Mouse (Mus musculus): Measurements from ENCODE around the gene Eif3k. TPM values are rescaled to one million over a fixed set of nuclear protein-coding genes. Genes with fewer than 3 reads are reported as not detected.

The Eif3k gene
- polyA plus RNA-seq, 1 experiment = 17.8 TPM

GRCm38 (mm10) chr7:28957997-28958725 lies 23.5 kb downstream of the Eif3k start:
- Histone ChIP-seq H3K9me3 (ENCODE audit: control insufficient read depth, low read length) (no peaks in the 10 kb centered on the region), H3K4me1 (ENCODE audit: control insufficient read depth) (peaks cover 90% of the 10 kb centered on the region), H3K36me3 (ENCODE audit: control insufficient read depth) (peaks cover 62% of the 10 kb centered on the region), H3K27me3 (ENCODE audit: control insufficient read depth) (no peaks in the 10 kb centered on the region), H3K4me3 (replicated peaks) (peak overlapping the region; percentile 28)
- TF ChIP-seq TAL1 (IDR thresholded peaks at IDR 0.05; ENCODE audit: low read length) (no peak), GATA1 (IDR thresholded peaks at IDR 0.05; ENCODE audit: low read length) (no peak)

- Histone ChIP-seq H3K27me3 (ENCODE audit: control insufficient read depth) (no peaks in the 10 kb centered on the region), H3K4me1 (ENCODE audit: control insufficient read depth) (peaks cover 91% of the 10 kb centered on the region), H3K36me3 (ENCODE audit: control insufficient read depth) (peaks cover 69% of the 10 kb centered on the region), H3K9me3 (ENCODE audit: control insufficient read depth, low read length) (no peaks in the 10 kb centered on the region), H3K4me3 (replicated peaks) (no peak overlapping the region)
- TF ChIP-seq TAL1 (IDR thresholded peaks at IDR 0.05; ENCODE audit: low read length) = no peak
- TF ChIP-seq GATA1 (IDR thresholded peaks at IDR 0.05; ENCODE audit: low read length) = no peak
Observed at GRCm38 (mm10) chr7:28957286-28957685, 24.4 kb downstream of the Eif3k start.

- Histone ChIP-seq H3K4me1 (ENCODE audit: control insufficient read depth) (peaks cover 98% of the 10 kb centered on the region), H3K36me3 (ENCODE audit: control insufficient read depth) (peaks cover 79% of the 10 kb centered on the region), H3K27me3 (ENCODE audit: control insufficient read depth) (no peaks in the 10 kb centered on the region), H3K4me3 (replicated peaks) (no peak overlapping the region), H3K9me3 (ENCODE audit: control insufficient read depth, low read length) (no peaks in the 10 kb centered on the region)
- TF ChIP-seq TAL1 (IDR thresholded peaks at IDR 0.05; ENCODE audit: low read length) (no peak), GATA1 (IDR thresholded peaks at IDR 0.05; ENCODE audit: low read length) (no peak)
Observed at GRCm38 (mm10) chr7:28956270-28956669, 25.4 kb downstream of the Eif3k start.

- Histone ChIP-seq H3K4me3 (replicated peaks) (no peak overlapping the region), H3K36me3 (ENCODE audit: control insufficient read depth) (peaks cover 84% of the 10 kb centered on the region), H3K27me3 (ENCODE audit: control insufficient read depth) (no peaks in the 10 kb centered on the region), H3K4me1 (ENCODE audit: control insufficient read depth) (peaks cover 98% of the 10 kb centered on the region), H3K9me3 (ENCODE audit: control insufficient read depth, low read length) (no peaks in the 10 kb centered on the region)
- TF ChIP-seq TAL1 (IDR thresholded peaks at IDR 0.05; ENCODE audit: low read length) = no peak
- no peak for TF ChIP-seq GATA1 (IDR thresholded peaks at IDR 0.05; ENCODE audit: low read length)
Observed at GRCm38 (mm10) chr7:28955295-28955897, 26.3 kb downstream of the Eif3k start.

- H3K4me3 ChIP-seq (replicated peaks) = no peak overlapping the region
- H3K36me3 ChIP-seq (ENCODE audit: control insufficient read depth) = peaks cover 85% of the 10 kb centered on the region
- H3K4me1 ChIP-seq (ENCODE audit: control insufficient read depth) = peaks cover 96% of the 10 kb centered on the region
- H3K27me3 ChIP-seq (ENCODE audit: control insufficient read depth) = no peaks in the 10 kb centered on the region
- TF ChIP-seq GATA1 (IDR thresholded peaks at IDR 0.05; ENCODE audit: low read length) (no peak), TAL1 (IDR thresholded peaks at IDR 0.05; ENCODE audit: low read length) (no peak)
- no peaks in the 10 kb centered on the region for H3K9me3 ChIP-seq (ENCODE audit: control insufficient read depth, low read length)
Observed at GRCm38 (mm10) chr7:28954773-28955172, 26.9 kb downstream of the Eif3k start.

- Histone ChIP-seq H3K4me1 (ENCODE audit: control insufficient read depth) (peaks cover 93% of the 10 kb centered on the region), H3K4me3 (replicated peaks) (peak overlapping the region; percentile 37), H3K9me3 (ENCODE audit: control insufficient read depth, low read length) (no peaks in the 10 kb centered on the region), H3K36me3 (ENCODE audit: control insufficient read depth) (peaks cover 86% of the 10 kb centered on the region), H3K27me3 (ENCODE audit: control insufficient read depth) (no peaks in the 10 kb centered on the region)
- peak; percentile 61 for TF ChIP-seq TAL1 (IDR thresholded peaks at IDR 0.05; ENCODE audit: low read length)
- TF ChIP-seq GATA1 (IDR thresholded peaks at IDR 0.05; ENCODE audit: low read length) = 0 out of 2 replicates have a peak, but pooled peaks have one; percentile 33
Observed at GRCm38 (mm10) chr7:28953476-28954376, 27.9 kb downstream of the Eif3k start.

- Histone ChIP-seq H3K36me3 (ENCODE audit: control insufficient read depth) (peaks cover 88% of the 10 kb centered on the region), H3K27me3 (ENCODE audit: control insufficient read depth) (no peaks in the 10 kb centered on the region), H3K9me3 (ENCODE audit: control insufficient read depth, low read length) (no peaks in the 10 kb centered on the region), H3K4me3 (replicated peaks) (no peak overlapping the region), H3K4me1 (ENCODE audit: control insufficient read depth) (peaks cover 90% of the 10 kb centered on the region)
- TF ChIP-seq TAL1 (IDR thresholded peaks at IDR 0.05; ENCODE audit: low read length) = no peak
- TF ChIP-seq GATA1 (IDR thresholded peaks at IDR 0.05; ENCODE audit: low read length) = no peak
Observed at GRCm38 (mm10) chr7:28952786-28953185, 28.9 kb downstream of the Eif3k start.

- H3K9me3 ChIP-seq (ENCODE audit: control insufficient read depth, low read length) = no peaks in the 10 kb centered on the region
- no peaks in the 10 kb centered on the region for H3K27me3 ChIP-seq (ENCODE audit: control insufficient read depth)
- H3K4me3 ChIP-seq (replicated peaks) = no peak overlapping the region
- no peak for TF ChIP-seq GATA1 (IDR thresholded peaks at IDR 0.05; ENCODE audit: low read length)
- TF ChIP-seq TAL1 (IDR thresholded peaks at IDR 0.05; ENCODE audit: low read length) = no peak
- H3K4me1 ChIP-seq (ENCODE audit: control insufficient read depth) = peaks cover 90% of the 10 kb centered on the region
- H3K36me3 ChIP-seq (ENCODE audit: control insufficient read depth) = peaks cover 89% of the 10 kb centered on the region
Observed at GRCm38 (mm10) chr7:28951764-28952163, 29.9 kb downstream of the Eif3k start.
